17 mouse cellular contexts compared by ENCODE assay signal in the genomic region with DNA sequence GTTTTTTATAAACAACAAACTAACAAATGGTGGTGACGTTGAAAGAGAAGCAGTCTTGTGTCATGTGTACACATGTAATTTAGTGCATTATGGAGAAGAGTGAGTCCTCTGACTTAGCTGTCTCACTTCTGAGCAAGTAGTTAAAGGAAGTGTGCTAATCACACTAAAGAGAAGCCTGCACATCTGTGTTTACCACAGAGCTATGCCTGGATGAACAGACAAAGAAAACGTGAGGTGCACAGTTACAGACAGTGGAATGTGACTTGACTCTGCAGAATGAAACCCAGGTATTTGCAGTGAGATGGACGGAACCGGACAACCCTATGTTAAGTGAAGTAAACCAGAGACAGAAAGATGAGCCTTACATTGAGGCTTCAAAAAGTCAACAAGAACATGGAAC.
"Had no signal": no experiment of that assay in that cellular context is flagged by ENCODE, and none has a peak within 500 bp of the region (broad histone marks: within the 10 kb centered on the region; RNA-seq: fewer than 3 reads in every experiment).

No protein-coding gene starts in this region.

- H3K36me3 ChIP-seq: neural tube, embryonic 12.5 days; stomach, embryonic 15.5 days had no signal

- H3K4me1 ChIP-seq: neural tube, embryonic 12.5 days; neural tube, embryonic 13.5 days; neural tube, embryonic 15.5 days; stomach, embryonic 15.5 days had no signal

- H3K9me3 ChIP-seq: neural tube, embryonic 12.5 days; neural tube, embryonic 13.5 days; neural tube, embryonic 15.5 days; stomach, embryonic 15.5 days had no signal

- H3K27ac ChIP-seq: neural tube, embryonic 12.5 days; neural tube, embryonic 13.5 days; neural tube, embryonic 15.5 days; stomach, embryonic 15.5 days; stomach, postnatal 0 days had no signal

- H3K27me3 ChIP-seq: neural tube, embryonic 12.5 days; neural tube, embryonic 13.5 days; neural tube, embryonic 15.5 days; stomach, embryonic 15.5 days had no signal

- H3K4me3 ChIP-seq: neural tube, embryonic 12.5 days; neural tube, embryonic 13.5 days; neural tube, embryonic 15.5 days; stomach, embryonic 15.5 days had no signal

- DNase-seq: retina, postnatal 1 day; right cerebral cortex, adult 18-20 months; right cerebral cortex, postnatal 14 days; right cerebral cortex, postnatal 25 days; right cerebral cortex, postnatal 4 days; spleen, adult 18-20 months; thymus, adult 18-20 months; thymus, adult 2 months; thymus, postnatal 14 days; thymus, postnatal 25 days; thymus, postnatal 36 days; thymus, postnatal 4 days had no signal

- H3K9ac ChIP-seq: neural tube, embryonic 12.5 days; neural tube, embryonic 13.5 days; neural tube, embryonic 15.5 days; stomach, embryonic 15.5 days had no signal

- H3K4me2 ChIP-seq: neural tube, embryonic 12.5 days; neural tube, embryonic 13.5 days; neural tube, embryonic 15.5 days; stomach, embryonic 15.5 days had no signal
